ENCODE assay signal across 8 mouse cellular contexts in the genomic region with DNA sequence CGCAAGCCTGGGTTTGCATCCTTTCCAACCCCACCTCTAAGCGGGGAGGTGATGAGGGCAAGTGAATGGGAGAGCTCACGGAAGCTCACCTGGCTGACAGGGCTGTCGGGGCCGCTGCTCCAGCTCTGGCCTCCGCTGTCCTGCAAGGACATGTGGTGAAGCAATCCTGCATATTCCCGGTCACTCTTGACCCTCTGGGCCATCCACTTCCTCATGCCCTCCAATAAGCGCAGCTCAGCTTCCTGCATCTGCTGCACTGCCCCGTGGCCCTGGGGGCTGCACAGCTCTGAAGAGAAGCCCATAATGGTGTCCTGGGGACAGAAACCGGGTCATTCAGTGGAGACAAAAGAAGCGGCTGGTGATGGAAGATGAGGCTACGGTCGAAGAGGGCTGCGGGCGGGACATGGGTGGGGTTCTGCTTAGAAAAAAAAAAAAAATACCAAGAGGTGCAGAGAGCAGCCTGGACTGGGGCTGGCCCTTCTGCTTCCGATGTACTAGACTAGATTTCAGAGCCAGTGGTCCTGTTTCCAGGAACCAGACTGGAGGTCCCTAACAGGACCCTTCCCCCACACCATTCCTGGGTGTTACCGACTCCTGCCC. TPM values are rescaled to one million over a fixed set of nuclear protein-coding genes. Genes with fewer than 3 reads are reported as not detected.
DNase-seq lines count a peak whose midpoint lies in the region; ATAC-seq lines count a peak whose summit lies in the region.

No protein-coding gene starts in this region.

- H3K4me1 ChIP-seq in brown adipose tissue, adult 24 weeks (ENCODE audit: control insufficient read depth, insufficient read depth, insufficient read length, low read length) = peaks cover 2% of the 10 kb centered on the region
- H3K4me1 ChIP-seq in hindbrain, embryonic 10.5 days (replicated peaks) = peaks cover 37% of the 10 kb centered on the region
- H3K4me1 ChIP-seq in liver, embryonic 16.5 days (ENCODE audit: control insufficient read depth, low read depth, low read length) = peaks cover 7% of the 10 kb centered on the region; the same call in 1 of the 2 replicates
- peaks cover 24% of the 10 kb centered on the region for H3K4me1 ChIP-seq in neural tube, embryonic 13.5 days (replicated peaks)

- DNase-seq in adrenal gland, adult (ENCODE audit: inconsistent age in 2 of 2, low spot score in 1 of 2) = peak; percentile 32 to 76
- DNase-seq in adrenal gland, postnatal 25 days = no peak
- DNase-seq in hindbrain, embryonic 10.5 days (ENCODE audit: low spot score) = peak; percentile 47
- DNase-seq in adipocyte (ENCODE audit: low spot score) = no peak
- no peak for DNase-seq in ovary, postnatal 10 days (ENCODE audit: low spot score)

- WGBS in hindbrain, embryonic 10.5 days = 22% methylated on average over 17 of the region's 17 CpGs
- WGBS in liver, embryonic 16.5 days (ENCODE audit: insufficient replicate concordance) = 7% methylated on average over 17 of the region's 17 CpGs
- WGBS in neural tube, embryonic 13.5 days = 19% methylated on average over 17 of the region's 17 CpGs

- H3K9me3 ChIP-seq in hindbrain, embryonic 10.5 days = no peaks in the 10 kb centered on the region
- H3K9me3 ChIP-seq in liver, embryonic 16.5 days (replicated peaks; ENCODE audit: control insufficient read depth, low read length) = no peaks in the 10 kb centered on the region
- H3K9me3 ChIP-seq in neural tube, embryonic 13.5 days = no peaks in the 10 kb centered on the region

- peaks cover 30% of the 10 kb centered on the region for H3K27me3 ChIP-seq in hindbrain, embryonic 10.5 days (ENCODE audit: insufficient read depth, poor library complexity, severe bottlenecking)
- H3K27me3 ChIP-seq in liver, embryonic 16.5 days (ENCODE audit: control insufficient read depth, insufficient read depth, low read depth, low read length) = peaks cover 26% of the 10 kb centered on the region
- peaks cover 21% of the 10 kb centered on the region for H3K27me3 ChIP-seq in neural tube, embryonic 13.5 days

- peaks cover 42% of the 10 kb centered on the region for H3K36me3 ChIP-seq in hindbrain, embryonic 10.5 days
- peaks cover 6% of the 10 kb centered on the region; the same call in 1 of the 2 replicates for H3K36me3 ChIP-seq in liver, embryonic 16.5 days (ENCODE audit: control insufficient read depth, insufficient read depth)
- H3K36me3 ChIP-seq in neural tube, embryonic 13.5 days = peaks cover 25% of the 10 kb centered on the region

- peak overlapping the region; percentile 49 for H3K9ac ChIP-seq in liver, embryonic 16.5 days (ENCODE audit: low read depth, low read length)
- peak overlapping the region; percentile 63 for H3K9ac ChIP-seq in neural tube, embryonic 13.5 days

- peak overlapping the region; percentile 49 for H3K4me2 ChIP-seq in liver, embryonic 16.5 days (ENCODE audit: low read depth, low read length)
- peak overlapping the region; percentile 44 for H3K4me2 ChIP-seq in neural tube, embryonic 13.5 days

- peak overlapping the region; percentile 77 for H3K4me3 ChIP-seq in brown adipose tissue, adult 24 weeks (ENCODE audit: insufficient read depth, low read depth, low read length)
- peak overlapping the region; percentile 49 for H3K4me3 ChIP-seq in hindbrain, embryonic 10.5 days
- H3K4me3 ChIP-seq in liver, embryonic 16.5 days (ENCODE audit: low read depth, low read length) = peak overlapping the region; percentile 54
- H3K4me3 ChIP-seq in neural tube, embryonic 13.5 days = peak overlapping the region; percentile 29

- peak overlapping the region; percentile 93 for H3K27ac ChIP-seq in brown adipose tissue, adult 24 weeks (replicated peaks; ENCODE audit: low read depth, low read length)
- H3K27ac ChIP-seq in hindbrain, embryonic 10.5 days = peak overlapping the region; percentile 89
- peak overlapping the region; percentile 73 for H3K27ac ChIP-seq in liver, embryonic 16.5 days (ENCODE audit: low read length)
- H3K27ac ChIP-seq in neural tube, embryonic 13.5 days (replicated peaks) = peak overlapping the region; percentile 46; the same call in 1 of the 2 replicates

- ATAC-seq in liver, embryonic 16.5 days (ENCODE audit: low read depth) = peak; percentile 24; the same call in 1 of the 2 replicates
- ATAC-seq in neural tube, embryonic 13.5 days (ENCODE audit: low read depth) = no peak

RNA-seq across cellular contexts. Expression of a gene that starts 0.6 kb away (rescaled TPM):
- total RNA-seq in adrenal gland, postnatal 25 days (2021) = 10.0 and 12.0 TPM in 2 replicates
- 5.6 and 5.8 TPM in 2 replicates for polyA plus RNA-seq in brown adipose tissue, adult 24 weeks (2012; ENCODE audit: insufficient read depth, insufficient read length, missing spikeins)
- 10.4 and 11.6 TPM in 2 replicates for polyA plus RNA-seq in hindbrain, embryonic 10.5 days (2016; fragmentation: Nextera tagmentation; extraction: Ambion mirVana)
- polyA plus RNA-seq in liver, embryonic 16.5 days (2015; fragmentation: Nextera tagmentation; extraction: Ambion mirVana) = 16.5 and 18.2 TPM in 2 replicates
- polyA plus RNA-seq in neural tube, embryonic 13.5 days (2015; fragmentation: Nextera tagmentation; extraction: Ambion mirVana) = 5.8 and 6.2 TPM in 2 replicates

RNA-seq across cellular contexts. Expression of a gene that starts 16.0 kb away (rescaled TPM):
- 92.6 and 109 TPM in 2 replicates for total RNA-seq in adrenal gland, postnatal 25 days (2021)
- 56.3 and 65.8 TPM in 2 replicates for polyA plus RNA-seq in brown adipose tissue, adult 24 weeks (2012; ENCODE audit: insufficient read depth, insufficient read length, missing spikeins)
- 17.7 TPM in 2 replicates for polyA plus RNA-seq in hindbrain, embryonic 10.5 days (2016; fragmentation: Nextera tagmentation; extraction: Ambion mirVana)
- polyA plus RNA-seq in liver, embryonic 16.5 days (2015; fragmentation: Nextera tagmentation; extraction: Ambion mirVana) = 2.6 and 3.1 TPM in 2 replicates
- 23.6 and 24.8 TPM in 2 replicates for polyA plus RNA-seq in neural tube, embryonic 13.5 days (2015; fragmentation: Nextera tagmentation; extraction: Ambion mirVana)

RNA-seq across cellular contexts. Expression of a gene that starts 18.1 kb away (rescaled TPM):
- 157 and 167 TPM in 2 replicates for total RNA-seq in adrenal gland, postnatal 25 days (2021)
- polyA plus RNA-seq in brown adipose tissue, adult 24 weeks (2012; ENCODE audit: insufficient read depth, insufficient read length, missing spikeins) = 46.7 and 50.2 TPM in 2 replicates
- polyA plus RNA-seq in hindbrain, embryonic 10.5 days (2016; fragmentation: Nextera tagmentation; extraction: Ambion mirVana) = 4.6 and 5.2 TPM in 2 replicates
- 5.6 and 6.2 TPM in 2 replicates for polyA plus RNA-seq in liver, embryonic 16.5 days (2015; fragmentation: Nextera tagmentation; extraction: Ambion mirVana)
- polyA plus RNA-seq in neural tube, embryonic 13.5 days (2015; fragmentation: Nextera tagmentation; extraction: Ambion mirVana) = 4.3 and 4.7 TPM in 2 replicates

RNA-seq across cellular contexts. Expression of a gene that starts 44.2 kb away (rescaled TPM):
- total RNA-seq in adrenal gland, postnatal 25 days (2021) = 32.8 and 37.9 TPM in 2 replicates
- polyA plus RNA-seq in brown adipose tissue, adult 24 weeks (2012; ENCODE audit: insufficient read depth, insufficient read length, missing spikeins) = 35.2 and 35.6 TPM in 2 replicates
- 19.6 and 26.3 TPM in 2 replicates for polyA plus RNA-seq in hindbrain, embryonic 10.5 days (2016; fragmentation: Nextera tagmentation; extraction: Ambion mirVana)
- 3.1 and 3.5 TPM in 2 replicates for polyA plus RNA-seq in liver, embryonic 16.5 days (2015; fragmentation: Nextera tagmentation; extraction: Ambion mirVana)
- polyA plus RNA-seq in neural tube, embryonic 13.5 days (2015; fragmentation: Nextera tagmentation; extraction: Ambion mirVana) = 22.0 and 24.7 TPM in 2 replicates

RNA-seq across cellular contexts. Expression of a gene that starts 46.3 kb away (rescaled TPM):
- total RNA-seq in adrenal gland, postnatal 25 days (2021) = 47.0 and 49.5 TPM in 2 replicates
- polyA plus RNA-seq in brown adipose tissue, adult 24 weeks (2012; ENCODE audit: insufficient read depth, insufficient read length, missing spikeins) = 12.8 and 19.7 TPM in 2 replicates
- polyA plus RNA-seq in hindbrain, embryonic 10.5 days (2016; fragmentation: Nextera tagmentation; extraction: Ambion mirVana) = 46.2 and 54.6 TPM in 2 replicates
- polyA plus RNA-seq in liver, embryonic 16.5 days (2015; fragmentation: Nextera tagmentation; extraction: Ambion mirVana) = 9.0 and 9.3 TPM in 2 replicates
- polyA plus RNA-seq in neural tube, embryonic 13.5 days (2015; fragmentation: Nextera tagmentation; extraction: Ambion mirVana) = 61.3 and 61.7 TPM in 2 replicates

Comparison
In these comparisons a context has a peak if more than half of its experiments do, and no peak if none do; other contexts are left out.
1. DNase-seq: peak in adrenal gland, adult (2 of 2) and hindbrain, embryonic 10.5 days (single experiment); none in adrenal gland, postnatal 25 days (single experiment), adipocyte (single experiment) and ovary, postnatal 10 days (single experiment).
2. Peak in every context shown above with its lines, with median percentiles within 50 percentile points of each other: H3K27ac ChIP-seq and H3K4me3 ChIP-seq.